Mouse (Mus musculus) spleen, adult 2 months (tissue): Measurements from ENCODE around the gene Dock10.

ENCODE experiments used
- CTCF ChIP-seq: fragments of 200-500 bp; IDR thresholded peaks from 2 replicates; pipeline ENCODE4 v1.5.1; 2011; ENCODE audit warnings: mild to moderate bottlenecking, inconsistent platforms; ENCODE audit not compliant: insufficient read depth, insufficient read length, insufficient replicate concordance; ENCODE audit errors: extremely low read depth
- POLR2A ChIP-seq: fragments of 200-500 bp; IDR thresholded peaks from 2 replicates; pipeline ENCODE4 v1.6.1; 2011; ENCODE audit warnings: low read depth, low read length, inconsistent platforms

DNA sequence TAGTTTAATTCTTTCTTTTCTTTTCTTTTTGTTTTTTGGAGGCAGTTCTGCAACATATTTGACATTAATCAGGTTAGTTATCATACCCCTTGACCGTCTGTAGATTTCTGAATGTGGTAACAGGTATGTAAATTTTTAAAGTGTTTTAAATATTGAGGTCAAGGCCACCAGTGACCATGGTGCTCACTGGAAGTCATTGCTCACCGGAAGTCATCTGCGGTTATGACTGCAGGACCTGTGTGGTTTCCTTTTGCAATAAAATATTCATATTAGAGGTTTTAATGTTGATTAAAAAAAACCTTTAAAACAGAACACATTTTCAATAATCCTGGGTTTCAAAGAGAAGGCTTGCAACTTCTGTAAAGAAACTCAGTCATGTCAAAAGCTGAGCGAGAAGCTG, 28.2 kb downstream of the Dock10 start:
- TF ChIP-seq CTCF (no peak), POLR2A (no peak)
